Mouse (Mus musculus) lung, embryonic 14.5 days (tissue): ENCODE measurements around the gene Gm12258. TPM values are rescaled to one million over a fixed set of nuclear protein-coding genes. Genes with fewer than 3 reads are reported as not detected.

ENCODE experiments used
- ATAC-seq: fragments of 200-750 bp; cut with Nextera tagmentation; 2 replicates; pipeline ENCODE4 v1.8.0; 2017; ENCODE audit warnings: mild to moderate bottlenecking, moderate TSS enrichment, moderate library complexity; ENCODE audit not compliant: insufficient read depth
- DNase-seq: peaks from one replicate; pipeline ENCODE4 v3.0.0-alpha.2; 2015
- H3K27ac ChIP-seq: fragments of 300-500 bp; sonication (generic); 2 replicates; pipeline ENCODE4 v1.5.1; 2014; ENCODE audit warnings: low read depth, mild to moderate bottlenecking, moderate library complexity
- H3K27me3 ChIP-seq: fragments of 300-500 bp; sonication (generic); 2 replicates; pipeline ENCODE4 v1.6.1; 2014; ENCODE audit warnings: low read length, control low read depth; ENCODE audit not compliant: insufficient read depth
- H3K36me3 ChIP-seq: fragments of 300-500 bp; sonication (generic); 2 replicates; pipeline ENCODE4 v1.6.1; 2014; ENCODE audit warnings: control low read depth; ENCODE audit not compliant: insufficient read depth
- H3K4me1 ChIP-seq: fragments of 300-500 bp; sonication (generic); 2 replicates; pipeline ENCODE4 v1.6.1; 2014; ENCODE audit warnings: antibody characterized with exemption, control low read depth; ENCODE audit not compliant: insufficient read depth
- H3K4me2 ChIP-seq: fragments of 300-500 bp; sonication (generic); 2 replicates; pipeline ENCODE4 v1.6.1; 2014; ENCODE audit warnings: mild to moderate bottlenecking
- H3K4me3 ChIP-seq: fragments of 300-500 bp; sonication (generic); 2 replicates; pipeline ENCODE4 v1.5.1; 2014; ENCODE audit warnings: low read depth, low read length
- H3K9ac ChIP-seq: fragments of 300-500 bp; sonication (generic); 2 replicates; pipeline ENCODE4 v1.6.1; 2014
- H3K9me3 ChIP-seq: fragments of 300-500 bp; sonication (generic); 2 replicates; pipeline ENCODE4 v1.6.1; 2016; ENCODE audit warnings: low read depth, low read length, control low read depth
- CTCF ChIP-seq: IDR thresholded peaks from 2 replicates; pipeline ENCODE4 v1.5.1; 2016; ENCODE audit warnings: antibody characterized with exemption, low read depth
- WGBS: fragments of 180-500 bp; shearing (Covaris S2); extraction: QIAGEN DNeasy Blood & Tissue Kit; methylation state at CpG from one replicate; pipeline ENCODE4 v1.1.7; 2014; 5-methylcytosine and 5-hydroxymethylcytosine counted together
- polyA plus RNA-seq: library from polyadenylated mRNA; unstranded; fragments of >200 nt; fragmentation: Nextera tagmentation; extraction: Ambion mirVana; gene quantifications from 2 replicates; pipeline ENCODE4 v1.2.1, GENCODE M21; 2014

Gm12258 gene
- polyA plus RNA-seq, 1 experiment from 2014 or later = 9.3 TPM

GRCm38 (mm10) chr11:58901080-58901479 lies 54.1 kb downstream of the Gm12258 start:
- peaks cover 50% of the 10 kb centered on the region for H3K36me3 ChIP-seq
- no peaks in the 10 kb centered on the region for H3K27me3 ChIP-seq
- H3K4me3 ChIP-seq = no peak overlapping the region
- no peak overlapping the region for H3K9ac ChIP-seq
- no peak overlapping the region for H3K27ac ChIP-seq
- no peak for DNase-seq
- no peak for ATAC-seq
- TF ChIP-seq CTCF = no peak
- H3K4me2 ChIP-seq = no peak overlapping the region
- no peaks in the 10 kb centered on the region for H3K4me1 ChIP-seq
- no peaks in the 10 kb centered on the region for H3K9me3 ChIP-seq

- WGBS = under 1% methylated on average over 40 of the region's 40 CpGs
- peak; percentile 98 for ATAC-seq
- no peaks in the 10 kb centered on the region for H3K9me3 ChIP-seq
- H3K4me1 ChIP-seq = no peaks in the 10 kb centered on the region
- H3K9ac ChIP-seq = peak within 1 kb of the TSS; percentile 87
- peaks cover 30% of the 10 kb centered on the region for H3K36me3 ChIP-seq
- peak within 1 kb of the TSS; percentile 89 for H3K27ac ChIP-seq
- peak; percentile 97 for DNase-seq
- no peaks in the 10 kb centered on the region for H3K27me3 ChIP-seq
- H3K4me3 ChIP-seq = peak within 1 kb of the TSS; percentile 75
- H3K4me2 ChIP-seq = peak within 1 kb of the TSS; percentile 90
- TF ChIP-seq CTCF = peak; percentile 8; the same call in 1 of the 2 replicates
These were observed 56.8 kb downstream of the Gm12258 start, which contains the start of gene Zfp39 for GRCm38 (mm10) chr11:58903511-58904409. Zfp39 (minus strand) TSS chr11:58904225.

- H3K4me2 ChIP-seq = peak overlapping the region; percentile 90
- peaks cover 26% of the 10 kb centered on the region for H3K36me3 ChIP-seq
- H3K27ac ChIP-seq = no peak overlapping the region
- H3K4me1 ChIP-seq = no peaks in the 10 kb centered on the region
- H3K27me3 ChIP-seq = no peaks in the 10 kb centered on the region
- DNase-seq (no peak), ATAC-seq (no peak; the same call in 1 of the 2 replicates)
- 3% methylated on average over 8 of the region's 8 CpGs for WGBS
- H3K4me3 ChIP-seq = peak overlapping the region; percentile 75
- no peaks in the 10 kb centered on the region for H3K9me3 ChIP-seq
- peak overlapping the region; percentile 87 for H3K9ac ChIP-seq
- TF ChIP-seq CTCF = no peak
These were observed 57.4 kb downstream of the Gm12258 start for GRCm38 (mm10) chr11:58904410-58904718.

- WGBS = 44% methylated on average over 6 of the region's 6 CpGs
- ATAC-seq (0 out of 2 replicates have a peak, but pooled peaks have one; percentile 6), DNase-seq (peak; percentile 68)
- no peak overlapping the region for H3K27ac ChIP-seq
- H3K4me3 ChIP-seq = peak overlapping the region; percentile 75
- H3K27me3 ChIP-seq = no peaks in the 10 kb centered on the region
- H3K9me3 ChIP-seq = no peaks in the 10 kb centered on the region
- peak overlapping the region; percentile 90; the same call in 1 of the 2 replicates for H3K4me2 ChIP-seq
- H3K9ac ChIP-seq = no peak overlapping the region
- no peak for TF ChIP-seq CTCF
- H3K36me3 ChIP-seq = peaks cover 22% of the 10 kb centered on the region
- H3K4me1 ChIP-seq = no peaks in the 10 kb centered on the region
These were observed 57.9 kb downstream of the Gm12258 start for GRCm38 (mm10) chr11:58904838-58905237.

Other genes with a start within 250 kb of the Gm12258 start
- gene 2210407C18Rik, start 231.1 kb upstream of the Gm12258 start, polyA plus RNA-seq = not detected in 2 replicates
- gene Olfr323, start 216.7 kb upstream of the Gm12258 start, polyA plus RNA-seq = not detected in 2 replicates
- gene Trim58, start 206.7 kb upstream of the Gm12258 start, polyA plus RNA-seq = 0.11 TPM in 1 of 2 replicates, not detected in the other
- gene Olfr322, start 188.4 kb upstream of the Gm12258 start, polyA plus RNA-seq = not detected in 2 replicates
- not detected in 2 replicates for gene Olfr320, start 166.1 kb upstream of the Gm12258 start, polyA plus RNA-seq
- not detected in 2 replicates for gene Olfr319, start 148.0 kb upstream of the Gm12258 start, polyA plus RNA-seq
- not detected in 2 replicates for gene Olfr318, start 123.1 kb upstream of the Gm12258 start, polyA plus RNA-seq
- not detected in 2 replicates for gene Olfr317, start 107.9 kb upstream of the Gm12258 start, polyA plus RNA-seq
- not detected in 2 replicates for gene Olfr316, start 94.4 kb upstream of the Gm12258 start, polyA plus RNA-seq
- gene Olfr315, start 74.0 kb upstream of the Gm12258 start, polyA plus RNA-seq = not detected in 2 replicates
- 0.11 TPM in 1 of 2 replicates, not detected in the other for gene Olfr314, start 64.2 kb upstream of the Gm12258 start, polyA plus RNA-seq
- not detected in 2 replicates for gene Fam183b, start 45.2 kb upstream of the Gm12258 start, polyA plus RNA-seq
- not detected in 2 replicates for gene Olfr313, start 32.2 kb upstream of the Gm12258 start, polyA plus RNA-seq
- gene Olfr312, start 17.9 kb upstream of the Gm12258 start, polyA plus RNA-seq = not detected in 2 replicates
- not detected in 2 replicates for gene Olfr311, start 7.9 kb upstream of the Gm12258 start, polyA plus RNA-seq
- 5.8 and 9.2 TPM in 2 replicates for gene 2810021J22Rik, start 20.1 kb downstream of the Gm12258 start, polyA plus RNA-seq
- gene Zfp39, start 57.1 kb downstream of the Gm12258 start, polyA plus RNA-seq = 7.8 and 7.9 TPM in 2 replicates
- gene Btnl10, start 70.8 kb downstream of the Gm12258 start, polyA plus RNA-seq = not detected in 2 replicates
- 273 and 293 TPM in 2 replicates for gene Rnf187, start 91.8 kb downstream of the Gm12258 start, polyA plus RNA-seq
- gene Hist3h2ba, start 101.8 kb downstream of the Gm12258 start, polyA plus RNA-seq = 9.0 and 9.5 TPM in 2 replicates
- gene Hist3h2a, start 107.5 kb downstream of the Gm12258 start, polyA plus RNA-seq = 18.1 and 18.5 TPM in 2 replicates
- gene Trim17, start 107.5 kb downstream of the Gm12258 start, polyA plus RNA-seq = 0.14 and 0.22 TPM in 2 replicates
- 17.2 and 18.2 TPM in 2 replicates for gene Trim11, start 130.9 kb downstream of the Gm12258 start, polyA plus RNA-seq